Mouse (Mus musculus) forelimb bud, embryonic 11.5 days (tissue): ENCODE results near the gene Vstm2l.

Experiments
- DNase-seq: peaks from one replicate; pipeline ENCODE4 v3.0.0-alpha.2; 2012; ENCODE audit warnings: low read depth, low spot score

The Vstm2l gene

DNA sequence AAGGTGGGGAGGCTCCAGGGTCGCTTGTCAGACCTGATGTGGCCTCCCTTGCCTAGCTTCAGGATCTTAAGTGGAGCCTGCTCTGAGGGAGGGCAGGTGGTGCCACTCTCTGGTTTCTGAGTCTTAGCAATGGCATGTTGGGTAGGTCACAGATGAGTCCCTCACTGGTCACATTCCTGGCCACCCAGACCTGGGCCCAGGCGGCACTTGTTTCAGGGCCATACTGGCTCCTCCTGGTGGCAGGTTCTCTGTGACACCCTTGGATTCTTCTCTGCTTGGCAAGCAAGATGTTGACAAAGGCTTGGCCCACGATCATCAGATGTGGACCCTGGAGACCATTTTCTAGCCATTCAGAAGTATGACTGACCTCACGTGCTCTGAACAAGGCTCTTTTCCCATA lies 18.2 kb downstream of the Vstm2l start:
- no peak for DNase-seq

GRCm38 (mm10) chr2:157935444-157936171 lies 21.2 kb downstream of the Vstm2l start:
- DNase-seq, result no peak

DNA sequence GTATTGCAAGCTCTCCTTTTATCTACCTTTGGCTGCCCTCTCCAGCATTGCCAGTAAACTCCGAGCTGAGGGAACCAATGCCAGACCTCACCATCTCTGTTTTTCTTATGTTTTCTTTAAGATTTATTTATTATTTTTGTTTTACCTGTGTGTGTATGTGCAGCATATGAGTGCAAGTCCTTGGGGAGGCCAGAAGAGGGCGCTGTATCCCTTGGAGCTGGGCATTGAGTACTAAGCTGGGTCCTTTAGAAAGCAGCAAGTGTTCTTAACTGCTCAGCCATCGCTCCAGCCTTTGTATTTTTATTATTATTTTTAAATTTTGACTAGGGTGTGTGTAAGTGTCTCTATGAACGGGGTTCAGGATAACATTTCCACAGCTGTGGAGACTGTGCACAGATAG lies 22.2 kb downstream of the Vstm2l start:
- DNase-seq, result no peak

- DNase-seq, result no peak
Observed at GRCm38 (mm10) chr2:157940586-157941185, 26.2 kb downstream of the Vstm2l start.

DNA sequence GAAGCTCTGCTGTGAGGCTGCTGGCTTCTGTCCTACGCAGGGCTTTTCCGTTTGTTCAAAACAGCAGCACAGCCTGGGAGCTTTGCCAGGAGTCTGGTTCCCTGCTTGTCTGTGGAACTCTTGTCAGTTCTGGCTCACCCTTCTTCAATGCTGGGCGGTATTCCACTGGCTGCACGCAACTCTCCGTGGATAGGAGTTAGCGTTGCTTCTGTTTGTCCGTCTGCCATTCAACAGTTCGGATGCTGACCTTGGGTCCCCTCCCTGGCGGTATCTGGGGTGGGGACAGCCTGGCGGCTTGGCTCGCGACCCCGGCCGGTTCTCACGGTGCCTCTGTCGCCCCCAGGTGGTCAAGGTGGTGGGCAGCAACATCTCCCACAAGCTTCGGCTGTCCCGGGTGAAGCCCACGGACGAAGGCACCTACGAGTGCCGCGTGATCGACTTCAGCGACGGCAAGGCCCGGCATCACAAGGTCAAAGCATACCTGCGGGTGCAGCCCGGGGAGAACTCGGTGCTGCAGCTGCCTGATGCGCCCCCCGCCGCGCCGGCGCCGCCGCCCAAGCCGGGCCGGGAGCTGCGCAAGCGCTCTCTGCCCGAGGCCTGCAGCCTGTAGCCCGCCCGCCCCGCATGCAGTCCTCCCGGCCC lies 29.2 kb downstream of the Vstm2l start:
- DNase-seq, result peak; percentile 70

DNA sequence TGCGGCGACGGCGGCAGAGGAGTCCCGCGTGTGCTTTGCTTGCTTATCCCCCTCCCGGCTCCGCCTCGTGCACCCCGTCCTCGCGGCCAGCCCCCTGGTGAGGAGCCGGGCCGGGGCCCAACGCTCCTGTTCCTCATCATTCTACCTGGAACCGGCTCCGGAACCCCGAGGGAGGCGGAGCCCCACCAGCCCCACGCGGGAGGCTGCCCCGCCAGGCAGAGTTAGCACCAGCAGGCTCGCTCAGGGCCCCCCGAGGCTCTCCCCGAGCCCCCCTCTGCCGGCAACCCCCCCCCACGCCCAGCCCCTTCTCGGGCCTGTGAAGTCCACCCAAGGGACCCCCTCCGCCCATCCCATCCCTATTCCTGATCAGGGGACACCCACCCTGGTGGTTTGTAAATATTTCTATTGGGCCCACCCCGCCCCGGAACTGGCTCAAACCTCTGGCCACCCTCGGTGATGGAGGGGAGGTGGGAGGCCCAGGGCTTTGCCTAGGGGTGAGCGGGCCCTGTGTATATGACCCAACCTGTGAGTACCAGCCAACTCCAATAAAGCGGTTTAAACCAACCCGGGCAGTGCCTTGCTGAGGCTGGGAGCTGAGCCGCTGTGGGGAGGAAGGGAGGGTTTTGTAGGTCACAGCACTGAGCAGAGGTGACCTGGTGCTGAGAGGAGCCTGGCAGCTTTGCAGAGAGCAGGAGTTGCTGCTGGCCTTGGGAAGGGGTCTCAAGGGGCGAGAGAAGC lies 29.9 kb downstream of the Vstm2l start:
- DNase-seq, result no peak

DNA sequence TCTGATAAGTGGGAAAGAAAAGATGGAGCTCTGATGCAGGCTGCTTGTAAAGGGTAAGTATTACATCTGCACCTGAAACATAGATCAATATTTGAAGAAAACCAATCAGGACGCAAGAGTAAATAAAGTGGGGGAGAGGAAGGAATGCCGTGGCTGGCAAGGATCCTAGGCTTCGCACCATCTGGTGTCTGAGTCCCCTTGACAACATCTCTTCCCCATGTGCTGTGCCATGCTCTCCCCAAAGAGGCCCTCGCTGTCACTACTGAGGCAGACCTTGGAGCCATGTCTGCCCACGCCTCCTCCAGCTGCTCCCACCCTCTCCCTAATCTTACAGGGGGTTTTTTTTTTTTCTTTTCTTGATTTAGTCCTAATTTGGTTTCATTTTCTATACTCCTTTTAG lies 39.5 kb downstream of the Vstm2l start:
- DNase-seq, result no peak

DNA sequence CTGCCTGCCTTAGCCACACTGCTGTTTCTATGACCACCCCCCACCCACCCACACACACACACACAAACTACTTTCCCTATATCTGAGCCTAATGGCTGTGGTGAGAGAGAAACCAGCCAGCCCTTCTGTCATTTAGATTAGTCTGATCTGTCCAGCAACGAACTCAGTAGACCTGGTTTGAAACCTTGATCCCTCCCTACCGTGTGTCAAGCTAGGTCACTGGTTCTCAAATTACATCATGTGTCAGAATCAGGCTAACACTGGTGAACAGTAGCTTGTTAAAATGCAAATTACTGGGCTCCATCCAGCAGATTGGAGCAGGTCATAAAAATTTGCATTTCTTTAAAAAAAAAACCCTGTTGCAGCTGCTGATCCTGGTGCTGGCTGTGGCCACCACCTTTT lies 43.3 kb downstream of the Vstm2l start:
- DNase-seq, result no peak

DNA sequence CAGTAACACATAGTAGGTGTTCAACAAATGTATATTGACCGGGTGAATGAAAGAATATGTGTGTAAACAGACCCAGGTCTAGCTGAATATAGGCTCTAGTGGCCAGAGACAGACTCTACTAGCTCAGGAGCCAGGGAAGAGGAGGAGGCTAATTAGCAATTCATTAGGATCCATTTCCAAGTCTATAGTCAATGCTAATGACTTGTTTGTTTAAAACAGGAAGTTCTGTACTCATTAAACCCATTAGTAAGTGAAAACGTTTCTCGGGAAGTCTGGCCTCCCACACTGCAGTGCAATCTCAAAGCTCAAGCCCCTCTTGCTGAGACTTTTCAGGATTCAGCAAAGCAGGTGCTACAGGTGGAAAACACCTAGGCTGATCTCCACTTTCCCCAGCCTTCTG lies 53.4 kb downstream of the Vstm2l start:
- no peak for DNase-seq

DNA sequence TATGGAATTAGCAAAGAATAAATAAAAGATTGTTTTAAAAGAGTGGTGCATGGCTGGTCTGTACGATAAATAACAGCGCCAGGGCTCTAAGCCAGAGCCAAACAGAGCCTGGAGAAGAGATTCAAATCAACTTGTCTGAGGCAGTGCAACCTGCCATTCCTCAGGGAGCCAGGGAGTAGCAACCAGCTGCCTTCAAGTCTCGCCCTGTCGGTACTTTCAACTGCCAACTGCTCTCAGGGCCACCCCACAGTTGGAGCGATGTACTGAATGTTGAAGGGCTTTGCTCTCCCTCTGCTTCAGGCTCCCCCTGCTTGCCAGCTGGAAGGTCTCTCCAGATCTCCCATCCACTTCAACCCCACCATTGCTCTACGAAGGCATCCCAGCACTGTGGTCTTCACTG lies 55.7 kb downstream of the Vstm2l start:
- DNase-seq, result no peak

DNA sequence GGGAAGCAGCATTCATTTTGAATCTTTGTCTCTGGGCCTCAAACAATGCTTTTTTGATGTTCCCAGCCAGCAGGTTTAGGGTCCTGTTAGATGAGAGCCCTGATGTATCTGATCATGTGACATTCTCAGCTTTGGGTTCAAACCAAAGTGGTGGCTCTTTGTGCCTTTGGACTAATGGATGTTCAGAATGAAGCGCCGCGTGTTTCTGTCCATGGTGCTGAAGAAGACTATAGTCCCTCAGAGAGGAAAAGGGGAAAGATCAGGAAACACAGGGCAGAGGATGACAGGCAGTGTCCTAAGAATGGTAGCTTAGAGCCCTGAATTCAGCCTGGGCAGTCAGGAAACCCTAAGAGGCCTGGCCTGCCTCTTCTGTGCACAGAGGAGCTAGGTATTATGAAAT lies 56.2 kb downstream of the Vstm2l start:
- DNase-seq, result peak; percentile 80

DNA sequence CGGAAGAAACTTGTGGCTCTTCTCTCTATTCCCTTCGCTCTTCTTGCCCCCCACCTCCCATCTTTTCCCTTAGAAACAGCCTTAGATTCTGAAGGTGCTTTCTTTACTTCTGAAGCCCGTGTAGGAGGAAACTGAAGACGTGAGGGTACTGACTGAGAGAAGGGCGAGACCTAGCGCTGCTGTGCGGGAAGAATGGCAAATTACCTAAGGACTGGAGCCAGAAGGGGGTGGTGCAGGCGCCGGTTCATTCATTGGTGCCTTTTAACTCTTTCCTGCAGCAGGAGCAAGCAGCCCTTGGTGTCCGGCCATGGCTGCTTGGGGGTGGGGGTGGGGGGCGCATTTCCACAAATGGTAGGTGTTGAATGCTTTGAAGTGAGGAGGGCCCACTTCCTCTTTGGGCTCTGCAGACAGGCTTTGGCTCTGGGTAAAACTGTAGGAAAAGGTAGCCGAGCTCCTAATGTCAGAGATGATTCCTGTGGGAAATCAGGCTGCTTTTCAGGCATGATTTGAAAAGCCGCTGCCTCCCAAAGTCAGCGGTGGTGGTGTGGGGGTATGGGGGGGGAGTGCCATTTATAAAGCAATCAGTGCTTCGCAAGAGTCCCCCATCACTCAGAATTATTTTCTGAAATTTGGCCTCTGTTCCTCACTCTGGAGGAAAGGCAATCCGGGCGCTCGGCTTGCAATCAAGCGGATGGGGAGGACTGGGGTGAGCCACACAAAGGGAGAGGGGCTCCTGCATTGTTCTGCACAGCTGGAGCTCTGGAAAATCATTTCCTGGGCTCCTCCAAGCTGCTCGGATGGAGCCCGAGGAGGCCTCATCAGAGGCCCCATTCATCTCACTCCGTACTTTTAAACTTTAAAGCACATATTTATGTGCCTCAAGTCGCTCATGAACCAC lies 60.4 kb downstream of the Vstm2l start:
- peak; percentile 19 for DNase-seq

DNA sequence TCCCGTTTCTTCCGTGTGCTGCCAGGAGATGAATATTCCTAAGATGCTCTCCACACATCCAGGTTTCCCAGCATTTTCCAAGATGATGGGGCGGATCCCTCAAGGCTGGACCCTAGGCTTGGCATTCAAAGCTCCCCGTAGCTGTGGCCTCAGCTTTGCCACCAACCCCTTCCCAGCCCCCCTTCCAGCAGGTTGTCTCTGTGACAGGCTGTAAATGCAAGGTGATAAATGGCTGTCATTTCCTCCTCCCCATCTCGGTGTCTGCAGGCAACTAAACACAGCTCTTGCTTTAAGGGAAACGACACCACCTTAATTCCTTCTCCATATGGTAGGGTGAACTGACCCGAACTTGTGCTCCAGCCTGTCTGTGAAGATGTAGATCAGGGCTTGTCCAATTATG lies 61.1 kb downstream of the Vstm2l start:
- DNase-seq, result peak; percentile 44

DNA sequence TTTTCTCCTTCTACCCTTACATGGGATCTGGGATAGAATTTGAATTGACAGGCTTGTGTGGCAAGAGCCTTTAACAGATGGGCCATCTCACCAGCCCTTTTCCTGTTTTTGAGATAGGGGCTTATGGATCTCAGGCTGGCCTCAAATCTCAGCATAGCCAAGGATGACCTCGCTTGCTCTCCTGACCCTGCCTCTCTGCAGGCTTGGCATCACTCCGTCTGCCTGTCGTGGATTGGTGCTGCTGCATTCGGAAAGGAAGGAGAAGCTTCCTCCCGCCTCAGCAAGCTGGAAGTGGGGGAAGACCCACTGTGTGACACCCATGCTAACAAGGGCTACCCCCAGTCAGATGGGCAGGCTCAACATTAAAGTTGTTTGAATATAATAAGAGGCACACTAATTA lies 64.8 kb downstream of the Vstm2l start:
- DNase-seq, result no peak

- no peak for DNase-seq
Observed at GRCm38 (mm10) chr2:157982727-157983126, 68.3 kb downstream of the Vstm2l start.

DNA sequence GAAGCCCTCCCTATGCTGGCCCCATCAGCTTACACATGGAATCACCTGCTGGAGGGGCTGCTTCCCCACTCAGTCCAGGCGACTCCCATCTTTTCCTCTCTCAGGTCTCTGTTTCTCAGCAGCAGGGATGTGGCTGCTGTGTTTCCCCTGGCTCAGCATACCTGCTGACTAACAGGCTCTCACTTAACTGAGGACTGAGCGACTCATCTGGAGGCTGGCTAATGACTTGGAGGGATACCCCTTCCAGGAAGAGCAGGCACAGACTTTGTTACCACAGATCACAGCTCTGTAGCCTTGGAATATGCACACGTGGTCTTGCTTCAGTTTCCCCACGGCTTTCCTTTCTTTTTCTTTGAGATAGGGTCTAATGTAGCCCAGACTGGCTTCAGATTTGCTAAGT lies 68.8 kb downstream of the Vstm2l start:
- no peak for DNase-seq

DNA sequence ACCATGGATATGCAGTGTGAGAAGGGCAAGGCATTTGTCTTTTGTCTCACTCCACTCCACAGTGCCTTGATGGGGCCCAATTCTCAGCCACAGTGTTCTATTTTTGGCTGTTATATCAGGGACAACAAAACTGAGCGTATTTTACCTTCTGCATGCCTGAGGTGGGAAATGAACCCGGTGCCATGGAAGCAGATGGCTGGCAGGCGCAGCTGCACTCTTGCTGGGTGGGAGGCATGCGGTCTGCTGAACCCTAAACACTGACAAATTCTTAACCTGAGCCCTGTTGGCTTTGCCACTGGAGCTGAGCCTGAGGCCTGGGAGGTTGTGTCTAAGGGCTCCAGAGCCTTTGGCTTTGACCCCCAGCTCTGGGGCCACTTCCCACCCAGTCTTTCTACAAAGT lies 71.2 kb downstream of the Vstm2l start:
- DNase-seq, result no peak

DNA sequence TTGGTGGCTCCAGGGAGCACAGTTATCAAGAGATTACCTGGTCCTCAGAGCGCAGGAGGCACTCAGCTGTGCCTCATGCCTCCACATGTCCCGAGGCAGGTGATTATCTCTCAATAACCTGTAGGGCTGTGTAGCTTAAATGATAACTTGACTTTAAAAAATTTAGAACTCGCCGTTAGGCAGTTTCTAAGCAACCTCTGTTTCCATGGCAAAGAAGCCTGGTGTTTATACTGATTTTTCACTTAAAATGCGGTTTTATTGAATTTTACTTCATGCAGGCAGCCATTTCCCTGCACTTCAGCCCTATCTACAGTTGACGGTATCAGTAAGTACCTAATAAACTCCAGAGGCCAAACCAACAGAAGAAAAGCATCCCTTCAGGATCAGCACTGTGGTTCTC lies 71.8 kb downstream of the Vstm2l start:
- DNase-seq, result no peak

- no peak for DNase-seq
Observed at GRCm38 (mm10) chr2:157988416-157989190, 74.2 kb downstream of the Vstm2l start.

DNA sequence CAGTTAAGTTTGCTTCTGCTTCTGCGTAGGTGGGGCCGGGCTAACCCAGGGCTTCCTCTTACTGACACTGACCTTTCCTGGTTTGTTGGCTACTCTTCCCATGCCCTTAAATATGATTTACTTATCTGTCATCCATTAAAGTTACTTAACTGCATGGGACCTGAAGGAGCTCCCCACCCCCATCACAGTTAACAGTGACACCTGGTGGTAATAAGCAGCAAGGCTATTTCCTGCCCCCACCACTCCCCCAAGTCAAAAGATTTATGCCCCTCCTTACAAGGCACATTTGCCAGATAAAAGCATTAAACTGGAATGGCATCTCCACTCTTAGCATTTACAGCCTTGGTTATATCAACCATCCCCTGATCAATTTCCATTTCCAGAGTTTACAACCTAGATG lies 75.5 kb downstream of the Vstm2l start:
- peak; percentile 28 for DNase-seq

- no peak for DNase-seq
Observed at GRCm38 (mm10) chr2:157991026-157991425, 76.6 kb downstream of the Vstm2l start.
